Mouse (Mus musculus) heart, adult 2 months (tissue): Measurements from ENCODE around the gene Riox1. TPM values are rescaled to one million over a fixed set of nuclear protein-coding genes. Genes with fewer than 3 reads are reported as not detected.

ENCODE experiments used
- DNase-seq, 2 experiments: peaks; one replicate each; pipeline ENCODE4 v3.0.0; 2021
- H3K27ac ChIP-seq: fragments of 200-600 bp; 2 replicates; pipeline ENCODE4 v1.8.1; 2022
- H3K27me3 ChIP-seq: fragments of 200-500 bp; 2 replicates; pipeline ENCODE4 v1.6.1; 2012; ENCODE audit warnings: mild to moderate bottlenecking, low read length, inconsistent platforms, mixed read lengths; ENCODE audit not compliant: control insufficient read depth, insufficient read depth
- H3K36me3 ChIP-seq: fragments of 200-500 bp; 2 replicates; pipeline ENCODE4 v1.6.1; 2012; ENCODE audit warnings: low read length, inconsistent platforms; ENCODE audit not compliant: control insufficient read depth, insufficient read depth
- H3K4me1 ChIP-seq: fragments of 200-500 bp; 2 replicates; pipeline ENCODE4 v1.6.1; 2011; ENCODE audit warnings: low read length; ENCODE audit not compliant: control insufficient read depth, insufficient read depth
- H3K4me3 ChIP-seq: fragments of 200-600 bp; 2 replicates; pipeline ENCODE4 v1.8.1; 2022
- H3K79me2 ChIP-seq: fragments of 200-500 bp; replicated peaks from 2 replicates; pipeline ENCODE4 v1.6.1; 2012; ENCODE audit warnings: mild to moderate bottlenecking, inconsistent platforms, low read length, moderate library complexity, mixed read lengths; ENCODE audit not compliant: control insufficient read depth, insufficient read depth
- H3K9ac ChIP-seq: fragments of 200-500 bp; 2 replicates; pipeline ENCODE4 v1.6.1; 2012; ENCODE audit warnings: low read depth, mild to moderate bottlenecking, control low read depth, inconsistent platforms, low read length, mixed read lengths
- CTCF ChIP-seq: fragments of 200-600 bp; IDR thresholded peaks from 2 replicates; pipeline ENCODE4 v1.8.1; 2022; ENCODE audit warnings: antibody characterized with exemption, mild to moderate bottlenecking, moderate library complexity
- EP300 ChIP-seq: fragments of 200-500 bp; IDR thresholded peaks from 2 replicates; pipeline ENCODE4 v1.6.1; 2011; ENCODE audit warnings: low read depth, low read length, control low read depth; ENCODE audit not compliant: insufficient read depth
- POLR2A ChIP-seq: fragments of 200-500 bp; IDR thresholded peaks from 2 replicates; pipeline ENCODE4 v1.6.1; 2011; ENCODE audit warnings: mild to moderate bottlenecking, low read depth, low read length, control low read depth; ENCODE audit not compliant: insufficient read depth
- WGBS: fragments of 180-500 bp; shearing (Covaris S2); methylation state at CpG from one replicate; pipeline ENCODE4 v1.1.7; 2018; 5-methylcytosine and 5-hydroxymethylcytosine counted together
- intact Hi-C: fragments of 180-260 bp; cut with DNase I; formaldehyde crosslinking; loops from one replicate; pipeline ENCODE4 v1.15.1; 2025
- polyA plus RNA-seq: library from polyadenylated mRNA; depleted of rRNA; stranded (reverse); fragments of >200 nt; gene quantifications from 2 replicates; pipeline ENCODE4 v1.2.3, GENCODE M21; 2012
- total RNA-seq, 2 experiments: library from RNA; stranded (reverse); gene quantifications; 2 replicates each; pipeline ENCODE4 v1.2.3; 2021

Riox1 gene
- total and polyA plus RNA-seq, 3 experiments: 3.4 to 4.7 (median 4.4) TPM

GRCm38 (mm10) chr12:83921535-83922381 lies 28.6 kb upstream of the Riox1 start, which contains the start of gene Numb:
Numb (minus strand) TSS chr12:83921934.
- Histone ChIP-seq H3K36me3 (peaks cover 3% of the 10 kb centered on the region), H3K9ac (peak within 1 kb of the TSS; percentile 95), H3K79me2 (peaks cover 4% of the 10 kb centered on the region), H3K4me3 (peak within 1 kb of the TSS; percentile 92), H3K27ac (peak within 1 kb of the TSS; percentile 95), H3K4me1 (peaks cover 8% of the 10 kb centered on the region), H3K27me3 (no peaks in the 10 kb centered on the region)
- under 1% methylated on average over 58 of the region's 63 CpGs for WGBS
- DNase-seq: peak; percentile 96 to 99
- TF ChIP-seq EP300 (peak; percentile 84), POLR2A (peak; percentile 99), CTCF (no peak)
- intact Hi-C loops: loop anchor here (2.0 kb wide), 1 partner anchor 29 kb away; the partner anchor contains the start of gene Riox1

- intact Hi-C loops: no loop called here
- peak overlapping the region; percentile 57; the same call in 1 of the 2 replicates for H3K9ac ChIP-seq
- peak overlapping the region; percentile 58 for H3K4me3 ChIP-seq
- no peaks in the 10 kb centered on the region for H3K27me3 ChIP-seq
- no peak for DNase-seq
- TF ChIP-seq POLR2A (no peak), EP300 (no peak), CTCF (no peak)
- WGBS: 40% methylated on average over 8 of the region's 8 CpGs
- H3K27ac ChIP-seq: peak overlapping the region; percentile 95
- peaks cover 2% of the 10 kb centered on the region for H3K36me3 ChIP-seq
- H3K4me1 ChIP-seq: peaks cover 8% of the 10 kb centered on the region
- peaks cover 4% of the 10 kb centered on the region for H3K79me2 ChIP-seq
Observed at GRCm38 (mm10) chr12:83922724-83923485, 27.5 kb upstream of the Riox1 start.

GRCm38 (mm10) chr12:83923486-83923859 lies 26.9 kb upstream of the Riox1 start:
- DNase-seq: no peak
- H3K27ac ChIP-seq: no peak overlapping the region
- H3K4me1 ChIP-seq: peaks cover 10% of the 10 kb centered on the region
- intact Hi-C loops: no loop called here
- no peaks in the 10 kb centered on the region for H3K27me3 ChIP-seq
- H3K36me3 ChIP-seq: peaks cover 5% of the 10 kb centered on the region
- H3K4me3 ChIP-seq: no peak overlapping the region
- TF ChIP-seq CTCF: no peak
- no peak for TF ChIP-seq POLR2A
- no peak for TF ChIP-seq EP300
- H3K9ac ChIP-seq: no peak overlapping the region
- WGBS: 61% methylated on average over 1 of the region's 1 CpGs
- peaks cover 4% of the 10 kb centered on the region for H3K79me2 ChIP-seq

- H3K36me3 ChIP-seq: peaks cover 5% of the 10 kb centered on the region
- intact Hi-C loops: no loop called here
- no peak overlapping the region for H3K27ac ChIP-seq
- H3K27me3 ChIP-seq: no peaks in the 10 kb centered on the region
- 87% methylated on average over 3 of the region's 3 CpGs for WGBS
- H3K79me2 ChIP-seq: peaks cover 4% of the 10 kb centered on the region
- peaks cover 13% of the 10 kb centered on the region for H3K4me1 ChIP-seq
- TF ChIP-seq POLR2A: no peak
- TF ChIP-seq EP300: no peak
- no peak for TF ChIP-seq CTCF
- H3K4me3 ChIP-seq: no peak overlapping the region
- DNase-seq: no peak
- no peak overlapping the region for H3K9ac ChIP-seq
Observed at GRCm38 (mm10) chr12:83924332-83924731, 26.1 kb upstream of the Riox1 start.

GRCm38 (mm10) chr12:83925160-83925703 lies 25.2 kb upstream of the Riox1 start:
- no peak overlapping the region for H3K4me3 ChIP-seq
- peaks cover 2% of the 10 kb centered on the region for H3K36me3 ChIP-seq
- 64% methylated on average over 7 of the region's 7 CpGs for WGBS
- H3K79me2 ChIP-seq: peaks cover 2% of the 10 kb centered on the region; the same call in 1 of the 2 replicates
- intact Hi-C loops: no loop called here
- H3K9ac ChIP-seq: no peak overlapping the region
- H3K4me1 ChIP-seq: peaks cover 11% of the 10 kb centered on the region
- no peak for TF ChIP-seq EP300
- TF ChIP-seq POLR2A: no peak
- no peak for TF ChIP-seq CTCF
- no peaks in the 10 kb centered on the region for H3K27me3 ChIP-seq
- no peak for DNase-seq
- H3K27ac ChIP-seq: peak overlapping the region; percentile 42
